Mouse (Mus musculus) T-helper 2 cell (primary cell): ENCODE results near the gene Rps2.

ENCODE experiments used
- in situ Hi-C: fragments of 300-600 bp; cut with MboI, MseI; formaldehyde crosslinking; loops from one replicate; pipeline ENCODE4 v1.15.1; 2025; ENCODE audit warnings: high pct_unique_total_duplicates

Rps2 gene

DNA sequence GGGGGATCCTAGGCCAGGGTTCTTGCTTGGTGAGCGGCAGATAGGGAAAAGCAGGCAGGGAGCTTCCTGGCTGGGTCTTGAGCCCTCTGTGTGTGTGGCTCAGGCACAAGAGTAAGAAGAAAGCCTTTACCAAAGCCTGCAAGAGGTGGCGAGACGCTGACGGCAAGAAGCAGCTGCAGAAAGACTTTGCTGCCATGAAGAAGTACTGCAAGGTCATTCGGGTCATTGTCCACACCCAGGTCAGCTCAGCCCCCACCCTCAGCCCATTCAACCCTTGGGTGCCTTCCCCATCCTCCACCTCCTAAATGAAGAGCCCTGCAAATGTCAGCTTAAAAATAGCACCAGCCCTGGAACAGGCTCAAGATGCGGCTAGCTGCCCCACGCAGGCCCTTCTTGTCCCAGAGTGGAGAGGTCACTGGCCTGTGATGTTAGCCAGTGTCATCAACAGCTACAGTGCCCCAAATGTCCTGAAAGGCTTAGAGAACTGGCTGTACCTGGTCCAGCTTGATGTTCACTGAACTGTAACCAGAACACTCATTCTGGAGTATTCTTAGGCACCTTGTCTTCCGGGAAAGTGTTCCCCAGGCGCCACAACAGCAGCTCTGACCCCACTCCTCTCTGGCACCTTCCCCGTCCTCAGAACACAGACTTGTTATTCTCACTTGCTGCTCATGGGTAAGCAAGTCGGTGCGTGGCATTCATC, 14.5 kb downstream of the Rps2 start:
- in situ Hi-C loops = no loop called here

DNA sequence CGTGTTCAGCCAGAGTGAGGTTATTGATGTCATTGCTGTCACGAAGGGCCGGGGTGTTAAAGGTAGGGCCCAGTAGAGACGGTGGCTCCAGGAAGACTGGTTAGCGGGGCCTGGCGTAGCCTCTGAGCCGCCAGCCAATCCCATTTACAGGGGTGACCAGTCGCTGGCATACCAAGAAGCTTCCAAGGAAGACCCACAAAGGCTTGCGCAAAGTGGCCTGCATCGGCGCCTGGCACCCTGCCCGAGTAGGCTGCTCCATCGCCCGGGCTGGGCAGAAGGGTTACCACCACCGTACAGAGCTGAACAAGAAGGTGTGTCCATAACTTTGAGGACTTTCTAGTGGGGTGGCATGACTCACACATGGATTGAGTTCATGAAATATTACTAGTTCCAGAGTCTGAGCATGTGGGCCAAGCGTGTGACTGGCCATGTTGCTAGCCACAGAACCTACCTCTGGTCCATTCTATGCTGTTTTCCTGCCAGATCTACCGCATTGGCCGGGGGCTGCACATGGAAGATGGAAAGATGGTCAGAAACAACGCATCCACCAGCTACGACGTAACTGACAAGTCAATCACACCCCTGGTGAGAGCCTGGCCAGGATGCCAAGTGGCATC, 15.6 kb downstream of the Rps2 start:
- in situ Hi-C loops = no loop called here

DNA sequence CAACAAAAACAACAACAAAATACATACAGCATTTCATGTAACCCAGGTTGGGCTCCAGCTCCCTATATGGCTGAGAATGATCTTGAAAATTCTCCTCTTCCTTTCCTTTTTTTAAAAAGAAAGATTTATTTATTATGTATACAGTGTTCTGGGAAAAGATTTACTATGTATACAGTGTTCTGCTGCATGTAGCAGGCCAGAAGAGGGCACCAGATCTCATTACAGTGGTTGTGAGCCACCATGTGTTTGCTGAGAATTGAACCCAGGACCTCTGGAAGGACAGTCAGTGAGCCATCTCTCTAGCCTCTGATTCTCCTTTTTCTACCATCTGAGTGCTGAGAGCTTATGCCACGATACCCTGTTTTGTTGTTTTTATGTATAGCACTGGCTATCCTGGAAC, 16.6 kb downstream of the Rps2 start:
- in situ Hi-C loops = no loop called here

DNA sequence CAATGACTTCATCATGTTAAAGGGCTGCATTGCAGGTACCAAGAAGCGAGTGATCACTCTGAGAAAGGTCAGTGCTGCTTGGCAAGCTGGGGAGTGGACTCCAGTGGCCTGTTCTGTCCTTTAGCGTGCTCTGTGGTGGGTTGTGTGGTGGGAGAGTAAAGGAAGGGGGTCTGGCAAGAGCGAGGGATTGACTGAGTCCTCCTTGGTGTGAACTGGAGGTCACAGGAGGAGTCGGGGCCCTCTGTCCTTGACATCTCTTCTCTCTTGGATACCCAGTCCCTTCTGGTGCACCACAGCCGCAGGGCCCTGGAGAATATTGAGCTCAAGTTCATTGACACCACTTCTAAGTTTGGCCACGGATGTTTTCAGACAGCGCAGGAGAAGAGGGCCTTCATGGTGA, 17.5 kb downstream of the Rps2 start:
- in situ Hi-C loops = no loop called here

DNA sequence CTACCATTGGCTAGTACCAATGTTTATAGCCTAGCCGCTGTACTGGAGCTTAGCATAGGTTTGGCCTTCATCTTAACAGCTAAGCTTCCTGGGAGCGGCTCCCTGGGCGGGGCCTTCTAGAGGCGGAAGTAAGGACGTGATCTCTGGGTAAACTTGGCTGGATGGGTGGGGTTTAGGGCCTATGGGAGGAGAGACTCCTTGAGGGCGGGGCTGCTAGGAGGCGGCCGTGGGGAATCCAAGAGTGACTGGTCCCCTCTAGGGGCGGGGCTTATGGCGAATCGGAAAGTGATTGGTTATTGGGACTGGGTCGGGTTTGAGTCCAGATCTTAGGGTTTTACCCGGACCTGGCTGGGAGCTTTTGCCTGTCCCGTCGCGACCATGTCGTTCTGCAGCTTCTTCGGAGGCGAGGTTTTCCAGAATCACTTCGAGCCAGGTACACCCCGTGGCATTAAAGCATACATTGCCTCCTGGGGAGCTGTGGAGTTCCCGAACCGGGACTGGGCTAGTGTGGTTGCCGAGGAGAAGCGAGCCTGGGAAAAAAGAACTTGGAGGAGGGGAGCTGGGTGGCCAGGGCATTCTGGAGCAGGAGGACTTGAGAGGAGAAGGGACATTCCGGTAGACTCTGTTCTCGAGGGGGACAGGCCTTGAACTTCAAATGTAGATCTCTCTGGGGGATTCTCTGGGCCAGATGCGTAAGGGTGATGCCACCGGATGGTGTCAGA, 18.6 kb downstream of the Rps2 start, which contains the start of gene Msrb1:
Gene Msrb1, plus strand, starts transcription at position 313 of the 722 bp plus-strand sequence.
- in situ Hi-C loops = no loop called here

DNA sequence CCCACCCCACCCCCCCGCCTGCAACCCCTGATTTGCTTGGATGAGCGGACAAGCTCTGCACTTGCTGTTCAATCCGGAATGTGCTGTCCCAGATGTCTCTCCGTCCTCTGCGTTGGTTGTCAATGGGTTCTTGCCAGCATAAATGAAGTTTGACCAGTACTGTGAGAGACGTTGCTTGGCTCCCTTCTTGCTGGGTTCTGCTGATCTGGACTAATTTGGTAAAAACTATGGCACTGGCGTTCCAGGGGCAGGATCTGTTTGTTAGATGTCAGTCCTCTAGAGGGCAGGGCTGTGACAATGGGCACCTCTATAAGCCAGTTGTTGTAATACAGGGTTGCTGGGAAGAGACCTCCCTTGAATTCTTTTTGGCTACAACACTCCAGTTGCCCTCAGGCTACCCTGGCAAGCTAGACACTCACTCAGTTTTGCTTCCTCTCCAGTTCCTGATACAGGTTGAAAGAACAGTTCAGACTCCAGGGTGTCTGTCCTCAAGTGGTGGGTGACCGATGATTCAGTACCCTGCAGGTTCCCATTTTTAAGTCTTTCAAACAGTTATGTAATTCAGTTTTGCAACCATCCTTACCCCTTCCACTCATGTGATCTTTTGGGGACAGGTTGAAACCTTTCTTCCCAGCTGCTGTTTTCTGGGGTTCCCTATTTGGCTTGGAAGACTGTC, 19.4 kb downstream of the Rps2 start:
- in situ Hi-C loops = no loop called here

DNA sequence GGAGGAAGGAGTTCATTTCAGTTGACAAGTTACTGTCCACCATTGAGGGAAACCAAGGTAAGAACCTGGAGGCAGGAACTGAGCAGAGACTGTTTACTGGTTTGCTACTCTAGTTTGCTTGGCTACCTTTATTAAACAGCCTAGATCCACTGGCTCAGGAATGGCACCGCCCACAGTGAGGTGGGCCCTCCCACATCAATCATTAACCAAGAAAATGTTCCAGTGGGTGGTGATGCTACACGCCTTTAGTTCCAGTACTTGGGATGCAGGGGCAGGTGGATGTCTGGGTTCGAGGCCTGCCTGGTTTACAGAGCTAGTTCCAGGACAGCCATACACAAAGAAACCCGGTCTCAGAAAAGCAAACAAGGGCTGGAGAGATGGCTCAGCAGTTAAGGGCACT, 20.3 kb downstream of the Rps2 start:
- in situ Hi-C loops = no loop called here

DNA sequence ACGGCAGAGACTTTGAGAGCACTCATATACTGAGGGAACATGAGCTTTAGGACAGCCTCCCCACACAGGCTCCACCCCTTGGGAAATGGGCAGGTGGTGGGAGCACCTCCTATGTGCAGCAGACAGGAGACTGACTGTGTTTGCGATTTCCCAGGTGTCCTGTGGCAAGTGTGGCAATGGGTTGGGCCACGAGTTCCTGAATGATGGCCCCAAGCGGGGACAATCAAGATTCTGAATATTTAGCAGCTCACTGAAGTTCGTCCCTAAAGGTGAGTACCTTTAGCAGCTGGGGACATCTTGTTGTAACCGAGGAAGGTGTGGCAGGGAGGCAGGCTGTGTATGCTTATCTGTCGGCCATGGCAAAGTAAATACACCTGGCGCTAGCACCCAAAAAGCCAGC, 22.0 kb downstream of the Rps2 start:
- in situ Hi-C loops = no loop called here

DNA sequence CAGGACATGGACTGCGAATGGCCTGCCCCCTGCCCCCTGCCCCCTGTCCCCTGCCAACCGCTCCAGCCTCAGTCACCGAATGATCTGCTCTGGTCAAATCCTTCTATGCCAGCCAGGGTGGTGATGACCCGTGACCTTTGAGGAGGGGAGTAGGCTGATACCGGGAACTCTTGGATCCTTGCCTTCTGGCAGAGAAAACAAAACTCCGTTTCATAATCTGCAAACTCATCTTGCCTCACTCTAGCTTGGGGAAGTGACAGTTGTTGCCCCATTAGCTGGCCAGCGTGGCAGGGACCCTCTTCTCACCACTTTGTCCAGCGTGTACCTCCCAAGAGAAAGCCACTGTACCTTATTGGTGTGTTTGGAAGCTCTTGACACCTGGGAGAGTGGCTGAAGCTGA, 24.4 kb downstream of the Rps2 start:
- in situ Hi-C loops = no loop called here

DNA sequence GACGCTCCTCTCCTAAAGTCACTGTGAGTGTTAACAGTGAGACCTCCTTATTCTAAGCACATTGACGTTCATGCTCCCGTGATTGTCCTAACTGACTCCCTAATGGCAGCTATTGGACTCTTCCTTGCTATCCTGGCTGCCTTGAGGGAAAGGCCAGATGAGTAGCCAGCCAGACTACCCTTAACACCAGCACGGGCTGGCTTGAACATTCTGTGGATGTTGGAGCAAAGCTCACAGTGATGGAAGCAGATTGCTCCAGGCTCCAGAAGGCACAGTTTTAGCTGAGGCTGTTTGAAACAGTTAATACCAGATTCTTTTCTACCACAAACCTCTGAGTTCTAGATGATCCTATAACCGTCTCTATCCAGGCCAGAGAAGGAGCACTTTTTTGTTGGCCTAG, 26.0 kb downstream of the Rps2 start:
- in situ Hi-C loops = no loop called here

DNA sequence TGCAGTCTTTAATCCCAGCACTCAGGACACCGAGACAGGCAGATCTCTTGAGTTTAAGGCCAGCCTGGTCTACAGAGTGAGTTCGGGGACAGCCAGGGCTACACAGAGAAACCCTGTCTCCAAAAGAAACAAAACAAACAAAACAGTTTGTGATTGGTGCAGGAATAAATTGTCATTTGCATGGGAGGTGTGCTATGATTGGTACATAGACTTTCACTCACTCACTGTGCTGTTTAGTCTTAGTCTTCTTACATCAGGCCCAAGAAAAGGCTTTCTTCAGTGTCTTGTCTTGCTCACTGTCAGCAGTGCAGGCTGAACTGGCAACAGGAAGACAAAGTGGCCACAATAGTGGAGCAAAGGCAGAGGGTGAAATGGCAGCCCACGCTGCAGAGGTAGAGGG, 26.5 kb downstream of the Rps2 start:
- in situ Hi-C loops = no loop called here

DNA sequence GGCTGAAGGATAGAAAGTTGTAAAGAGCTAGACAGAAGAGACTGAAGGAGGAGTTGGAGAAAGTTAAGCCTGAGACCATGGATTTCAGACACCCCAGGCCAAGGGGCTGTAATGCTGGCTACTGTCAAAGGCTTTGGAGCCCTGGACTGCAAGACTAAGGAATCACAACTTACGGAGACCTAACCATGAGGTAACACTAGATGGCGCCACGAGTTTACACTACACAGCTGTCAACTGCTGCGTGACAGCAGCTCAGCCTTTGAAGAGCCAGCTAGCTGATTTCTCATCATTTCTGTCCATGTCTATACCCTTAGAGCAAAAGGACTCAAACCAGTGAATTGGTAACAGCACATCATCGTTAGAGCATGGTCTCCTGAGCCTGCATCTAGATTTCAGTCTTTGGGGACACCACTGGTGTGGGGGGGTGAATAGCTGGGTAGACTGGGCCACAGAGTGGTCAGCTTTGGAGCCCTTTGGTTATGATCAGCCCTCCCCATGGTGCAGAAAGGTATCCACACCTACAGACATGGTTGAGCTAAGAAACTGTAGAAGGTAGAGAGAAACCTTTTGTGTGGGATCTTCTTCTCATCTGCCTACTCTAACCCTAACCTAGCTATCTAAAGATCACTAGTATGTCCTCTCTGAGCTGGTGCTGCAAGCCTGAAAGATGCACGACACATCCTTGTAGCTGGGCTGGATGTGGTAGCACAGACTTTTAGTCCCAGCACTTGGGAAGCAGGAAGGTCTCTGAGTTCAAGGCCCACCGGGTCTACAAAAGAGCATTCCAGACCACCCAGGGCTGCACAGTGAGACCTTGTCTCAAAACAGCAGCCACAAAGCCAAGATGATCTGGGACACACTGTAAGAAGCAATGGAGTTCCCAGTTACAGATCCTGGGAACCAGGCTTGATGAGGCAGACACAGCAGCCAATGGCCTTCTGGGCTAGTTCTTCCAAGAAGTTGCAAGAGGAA, 27.9 kb downstream of the Rps2 start:
- in situ Hi-C loops = no loop called here

DNA sequence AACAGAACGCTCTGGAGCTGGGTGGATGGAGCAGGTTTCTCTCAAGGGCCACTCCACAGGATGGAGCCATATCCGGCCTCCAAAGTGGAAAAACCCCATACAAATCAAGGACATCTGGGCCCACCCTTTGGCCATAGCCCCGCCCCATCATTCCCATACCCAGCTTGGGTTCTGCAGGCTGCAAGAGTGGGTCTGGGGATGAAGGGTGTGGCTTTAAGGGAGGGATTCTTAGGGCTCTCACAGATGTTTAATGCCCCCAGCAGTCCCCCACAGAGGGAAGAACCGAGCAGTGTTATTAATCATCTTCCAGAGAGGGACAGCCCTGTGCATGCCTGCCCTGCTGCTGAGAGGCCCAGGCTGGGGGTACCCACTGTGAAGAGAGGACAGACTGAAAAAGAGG, 29.1 kb downstream of the Rps2 start:
- in situ Hi-C loops = no loop called here

DNA sequence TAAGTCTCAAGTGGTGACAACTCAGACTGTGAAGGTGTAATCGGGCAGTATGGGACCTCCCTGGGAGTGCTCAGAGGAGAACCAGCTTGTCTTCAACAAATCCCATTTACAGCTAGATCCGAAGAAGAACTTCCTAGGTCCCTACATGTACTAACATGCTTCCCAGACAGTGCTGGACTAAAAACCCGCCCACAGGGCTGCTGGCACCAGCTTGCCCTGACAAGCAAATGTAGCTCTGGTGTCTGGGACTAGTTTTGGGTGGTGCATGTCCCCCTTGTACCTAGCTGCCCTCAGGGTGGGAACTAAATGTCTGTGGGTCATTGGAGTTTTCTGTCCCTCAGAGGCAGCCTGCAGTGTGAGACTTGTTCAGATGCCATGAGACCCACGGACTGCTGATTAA, 33.6 kb downstream of the Rps2 start:
- in situ Hi-C loops = no loop called here

DNA sequence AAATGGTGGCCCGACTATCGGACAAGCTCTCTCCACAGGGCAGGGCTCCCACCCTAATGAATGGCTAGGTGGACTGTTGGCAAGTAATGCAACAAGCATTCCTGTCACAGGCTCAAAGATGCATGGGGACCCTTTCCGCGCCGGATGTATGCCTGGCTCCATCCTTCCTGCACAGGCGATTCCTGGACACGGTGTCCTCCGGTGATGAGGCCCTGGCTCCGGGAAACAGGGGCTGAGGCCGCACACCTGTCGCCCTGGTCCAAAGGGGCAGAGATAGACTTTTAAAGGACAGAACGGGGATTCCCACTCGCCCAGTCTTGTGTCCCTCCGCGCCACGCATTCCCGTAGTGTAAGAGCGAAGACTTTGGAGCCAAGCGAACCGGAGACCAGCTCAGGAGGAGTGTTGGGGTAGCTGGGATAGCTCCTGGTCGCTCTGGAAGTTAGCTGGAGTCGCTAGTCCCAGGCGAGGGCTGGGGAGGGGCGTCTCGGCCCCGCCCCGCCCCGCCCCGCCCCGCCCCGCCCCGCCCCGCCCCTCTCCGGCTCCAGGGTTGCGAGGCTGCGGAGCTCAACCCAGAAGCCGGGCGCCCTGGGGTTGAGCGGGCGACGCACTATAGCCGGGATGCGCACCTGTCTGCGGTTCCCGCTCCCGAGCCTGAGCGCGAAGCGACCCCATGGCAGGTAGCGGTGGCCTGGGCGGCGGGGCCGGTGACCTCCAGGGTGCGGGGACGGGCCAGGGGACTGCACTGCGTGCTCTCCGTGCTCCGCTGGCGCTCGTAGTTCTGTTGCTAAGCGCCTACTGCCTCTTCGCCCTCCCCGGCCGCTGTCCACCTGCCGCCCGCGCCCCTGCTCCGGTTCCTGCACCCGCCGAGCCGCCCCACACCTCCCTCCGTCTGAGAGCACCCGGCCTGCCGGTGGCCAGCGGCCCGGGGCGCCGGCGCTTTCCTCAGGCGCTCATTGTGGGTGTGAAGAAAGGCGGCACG, 34.8 kb downstream of the Rps2 start, which contains the start of gene Hs3st6:
Gene Hs3st6, plus strand, starts transcription at position 574 of the 980 bp plus-strand sequence.
- in situ Hi-C loops = no loop called here

DNA sequence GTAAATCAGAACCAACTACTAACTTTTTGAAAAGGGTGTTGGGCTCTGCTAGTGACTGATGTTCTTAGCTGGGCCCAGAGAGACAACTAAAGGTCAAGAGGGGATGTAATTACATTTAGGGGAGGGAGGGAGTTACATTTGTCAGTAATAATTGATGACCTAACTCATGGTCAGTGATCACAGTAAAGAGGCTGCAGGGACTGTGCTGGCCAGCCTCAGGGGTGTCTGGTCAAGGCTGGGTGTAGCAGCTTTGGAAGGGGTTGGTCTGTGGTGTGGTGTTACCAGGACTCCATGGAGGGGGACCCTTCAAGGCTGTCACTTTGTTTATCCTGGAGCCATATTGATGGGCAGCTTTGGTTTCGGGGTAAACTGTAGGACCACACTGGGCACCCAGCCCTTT, 39.5 kb downstream of the Rps2 start:
- in situ Hi-C loops = no loop called here

DNA sequence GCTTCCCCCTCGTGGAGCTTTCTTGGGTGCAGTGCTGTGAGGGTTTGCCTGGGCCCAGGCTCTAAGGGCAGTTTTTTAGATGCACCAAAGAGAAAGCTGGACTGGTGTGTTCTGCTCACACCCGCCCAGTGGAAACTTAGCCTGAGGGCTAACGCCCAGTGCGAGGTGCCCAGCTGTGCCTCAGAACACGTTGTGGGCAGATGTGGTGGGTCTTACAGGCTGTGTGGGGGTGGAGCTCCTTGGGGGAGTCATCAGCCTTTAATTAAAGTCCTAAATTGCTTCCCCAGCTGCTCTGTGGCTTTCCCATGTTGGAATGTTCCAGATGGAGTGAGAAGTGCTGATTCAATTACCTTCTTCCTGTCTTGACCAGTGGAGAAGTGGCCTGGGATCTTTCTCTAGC, 43.2 kb downstream of the Rps2 start:
- in situ Hi-C loops = loop anchor here (10.0 kb wide), 1 partner anchor 954 kb away; the partner anchor contains the start of gene Gng13

DNA sequence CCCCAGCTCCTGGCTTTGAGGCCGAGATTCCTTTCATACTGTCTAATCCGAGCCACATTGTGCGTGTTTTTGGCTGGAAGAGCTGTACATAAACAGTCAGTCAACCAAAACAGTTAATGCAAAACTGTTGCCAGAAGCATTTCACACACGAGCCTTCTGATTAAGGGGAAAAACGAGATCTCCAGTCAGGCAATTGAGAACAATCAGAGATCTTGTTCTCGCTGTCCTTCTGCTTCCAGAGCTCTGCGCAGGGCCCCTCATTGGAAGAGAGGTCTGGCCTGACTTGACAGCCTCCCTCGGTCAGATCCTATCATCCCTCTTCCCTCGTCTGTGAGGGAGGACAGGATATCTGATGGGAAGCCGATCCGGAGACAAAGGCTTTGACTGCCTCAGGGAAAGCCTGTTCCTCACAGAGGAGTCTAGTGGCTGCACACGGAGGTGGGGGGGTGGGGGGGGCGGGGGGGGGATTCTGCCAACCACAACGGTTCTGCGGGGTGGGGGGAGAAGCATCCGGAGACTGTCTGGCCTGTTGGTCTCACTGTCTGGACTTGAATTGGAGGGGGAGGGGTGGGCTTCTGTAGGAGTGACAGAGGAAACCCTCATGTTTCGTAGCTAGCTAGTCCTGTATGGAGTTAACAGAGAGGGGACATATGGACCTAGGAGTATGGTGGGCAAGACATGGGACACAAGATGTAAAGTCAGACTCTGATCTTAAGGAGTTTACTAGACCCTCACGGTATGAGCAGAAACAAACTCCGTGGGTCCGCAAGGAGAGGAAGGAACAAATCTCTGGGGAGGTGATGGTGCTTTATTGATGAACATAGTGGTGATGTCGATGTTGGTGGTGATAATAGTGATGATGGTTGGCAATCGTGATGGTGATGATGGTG, 47.3 kb downstream of the Rps2 start:
- in situ Hi-C loops = loop anchor here (5.0 to 10.0 kb wide), 2 partner anchors 52 to 950 kb away; partner anchors contain the start of gene Gng13
